ENCODE assay signal across 18 mouse cellular contexts in the genomic region with DNA sequence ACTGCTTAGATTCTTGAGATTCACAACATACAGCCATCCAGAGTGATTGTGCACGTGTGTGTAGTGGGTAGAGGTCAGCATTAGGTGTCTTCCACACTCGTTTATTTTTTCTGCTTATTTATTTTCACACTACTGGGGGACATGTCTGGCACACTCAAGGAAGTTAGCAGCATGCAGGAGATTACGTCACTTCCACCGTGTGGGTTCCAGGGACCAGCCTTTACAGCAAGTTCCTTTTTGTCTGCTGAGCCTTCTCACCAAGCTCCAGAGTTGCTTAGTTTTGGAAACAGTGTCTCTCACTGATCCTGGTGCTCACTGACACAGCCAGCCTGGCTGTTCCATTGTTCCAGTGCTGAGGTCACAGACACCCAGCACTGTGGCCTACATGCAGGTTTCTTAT. TPM values are rescaled to one million over a fixed set of nuclear protein-coding genes. Genes with fewer than 3 reads are reported as not detected.
A peak's percentile ranks its signal among the peaks of the same experiment; 100 is the strongest.
DNase-seq lines count a peak whose midpoint lies in the region.
"Had no signal": no experiment of that assay in that cellular context is flagged by ENCODE, and none has a peak within 500 bp of the region (broad histone marks: within the 10 kb centered on the region; RNA-seq: fewer than 3 reads in every experiment).

No protein-coding gene starts in this region.

- DNase-seq in heart, adult 11 months: peak; percentile 95
- no peak for DNase-seq in heart, postnatal 4 days
- peak; percentile 42 to 53 for DNase-seq in spleen, postnatal 36 days (ENCODE audit: low spot score in 2 of 2)
- no peak for DNase-seq in spleen, adult 18-20 months
- DNase-seq in lung, postnatal 36 days: peak; percentile 71
- peak; percentile 17 to 48 for DNase-seq in thymus, postnatal 36 days
- no peak for DNase-seq in forebrain, embryonic 10.5 days (ENCODE audit: extremely low spot score, low spot score)
- DNase-seq in kidney, adult 11 months: no peak
- DNase-seq: adrenal gland, postnatal 10 days; gastrocnemius, postnatal 14 days; kidney, adult 8-10 months; right cerebral cortex, postnatal 25 days had no signal

- no peak overlapping the region for H3K27ac ChIP-seq in forebrain, embryonic 10.5 days
- H3K27ac ChIP-seq: embryonic facial prominence, embryonic 15.5 days; forebrain, embryonic 15.5 days; hindbrain, embryonic 13.5 days; limb, embryonic 15.5 days; midbrain, embryonic 10.5 days had no signal

- 92% methylated on average over 4 of the region's 4 CpGs for WGBS in forebrain, embryonic 10.5 days

- H3K4me1 ChIP-seq in forebrain, embryonic 10.5 days: peaks cover 14% of the 10 kb centered on the region

- peaks cover 11% of the 10 kb centered on the region for H3K27me3 ChIP-seq in forebrain, embryonic 10.5 days (ENCODE audit: poor library complexity, severe bottlenecking)
- H3K27me3 ChIP-seq: embryonic facial prominence, embryonic 15.5 days; limb, embryonic 15.5 days had no signal

- H3K4me3 ChIP-seq in forebrain, embryonic 10.5 days: no peak overlapping the region
- H3K4me3 ChIP-seq: embryonic facial prominence, embryonic 15.5 days; forebrain, embryonic 15.5 days; hindbrain, embryonic 13.5 days; limb, embryonic 15.5 days; midbrain, embryonic 10.5 days had no signal

- peaks cover 58% of the 10 kb centered on the region for H3K36me3 ChIP-seq in forebrain, embryonic 10.5 days (replicated peaks)

- H3K9me3 ChIP-seq in forebrain, embryonic 10.5 days: no peaks in the 10 kb centered on the region
- H3K9me3 ChIP-seq: embryonic facial prominence, embryonic 15.5 days; forebrain, embryonic 15.5 days; hindbrain, embryonic 13.5 days; limb, embryonic 15.5 days; midbrain, embryonic 10.5 days had no signal

RNA-seq across cellular contexts. Expression of gene Gm17324, which starts 2.8 kb away (rescaled TPM):
- not detected for total RNA-seq in heart, postnatal 4 days (2021)
- polyA plus RNA-seq in forebrain, embryonic 10.5 days (2016; fragmentation: Nextera tagmentation; extraction: Ambion mirVana): 0.58 and 0.88 TPM in 2 replicates
- total RNA-seq: gastrocnemius, postnatal 14 days had no signal
- polyA plus RNA-seq: large intestine, adult 2 months had no signal

RNA-seq across cellular contexts. Expression of gene Mto1, which starts 3.4 kb away (rescaled TPM):
- 10 to 100 TPM; 20.3 to 20.4 TPM for total RNA-seq in heart, postnatal 4 days (2021)
- polyA plus RNA-seq in forebrain, embryonic 10.5 days (2016; fragmentation: Nextera tagmentation; extraction: Ambion mirVana): 23.5 and 26.1 TPM in 2 replicates

RNA-seq across cellular contexts. Expression of gene Cgas, which starts 8.3 kb away (rescaled TPM):
- total RNA-seq in heart, postnatal 4 days (2021): 1 to 10 TPM; 1.7 to 2.0 TPM
- polyA plus RNA-seq in forebrain, embryonic 10.5 days (2016; fragmentation: Nextera tagmentation; extraction: Ambion mirVana): 0.27 and 0.32 TPM in 2 replicates

RNA-seq across cellular contexts. Expression of gene Eef1a1, which starts 37.6 kb away (rescaled TPM):
- 1,000 to 10,000 TPM; 4,503 to 4,597 TPM for total RNA-seq in heart, postnatal 4 days (2021)
- 3,994 and 4,016 TPM in 2 replicates for polyA plus RNA-seq in forebrain, embryonic 10.5 days (2016; fragmentation: Nextera tagmentation; extraction: Ambion mirVana)

RNA-seq across cellular contexts. Expression of gene Ddx43, which starts 55.8 kb away (rescaled TPM):
- not detected for total RNA-seq in heart, postnatal 4 days (2021)
- polyA plus RNA-seq in forebrain, embryonic 10.5 days (2016; fragmentation: Nextera tagmentation; extraction: Ambion mirVana): 0.17 and 0.24 TPM in 2 replicates
- total RNA-seq: adrenal gland, postnatal 10 days; gastrocnemius, postnatal 14 days had no signal
- polyA plus RNA-seq: large intestine, adult 2 months had no signal

Comparison
In these comparisons a context has a peak if more than half of its experiments do, and no peak if none do; other contexts are left out.
1. DNase-seq: peak in heart, adult 11 months (single experiment), spleen, postnatal 36 days (2 of 2), lung, postnatal 36 days (single experiment) and thymus, postnatal 36 days (2 of 2); none in heart, postnatal 4 days (single experiment), spleen, adult 18-20 months (0 of 2), forebrain, embryonic 10.5 days (single experiment) and kidney, adult 11 months (single experiment).